Mouse (Mus musculus): ENCODE measurements around the gene Itpr3.

Itpr3 gene

GRCm38 (mm10) chr17:27152976-27153723 lies 96.0 kb downstream of the Itpr3 start:
- DNase-seq: no peak

DNA sequence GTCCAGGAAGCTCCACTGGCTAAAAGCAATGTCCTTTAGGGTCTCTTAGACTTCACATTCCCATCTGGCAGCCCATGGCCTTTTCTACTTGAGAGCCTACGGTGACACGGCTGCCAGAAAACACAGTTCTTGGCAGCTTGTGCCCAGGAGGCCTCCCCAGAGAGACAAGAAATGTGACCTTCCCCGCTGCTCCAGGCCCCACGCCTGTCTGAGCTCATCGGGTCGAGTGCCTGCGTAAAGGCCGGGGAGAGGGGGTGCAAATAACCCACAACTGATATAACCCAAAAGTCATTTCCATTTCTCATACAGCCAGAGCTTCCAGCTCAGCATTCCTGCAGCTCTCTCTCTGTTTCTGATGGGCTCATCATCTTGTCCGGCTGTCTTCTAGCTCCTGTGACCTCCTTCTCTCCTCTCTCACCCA lies 96.7 kb downstream of the Itpr3 start:
- no peak for DNase-seq

GRCm38 (mm10) chr17:27154256-27154655 lies 97.2 kb downstream of the Itpr3 start:
- no peak for DNase-seq

- DNase-seq: no peak
Measured at GRCm38 (mm10) chr17:27154881-27155280, 97.8 kb downstream of the Itpr3 start.

- no peak for DNase-seq
Measured at GRCm38 (mm10) chr17:27155752-27156151, 98.6 kb downstream of the Itpr3 start.

GRCm38 (mm10) chr17:27158439-27158838 lies 101.3 kb downstream of the Itpr3 start:
- no peak for DNase-seq

- DNase-seq: no peak
Measured at GRCm38 (mm10) chr17:27159169-27159568, 102.1 kb downstream of the Itpr3 start.

GRCm38 (mm10) chr17:27160905-27161304 lies 103.8 kb downstream of the Itpr3 start:
- DNase-seq: no peak

- DNase-seq: peak; percentile 42
Measured at GRCm38 (mm10) chr17:27165054-27165773, 108.1 kb downstream of the Itpr3 start.

DNA sequence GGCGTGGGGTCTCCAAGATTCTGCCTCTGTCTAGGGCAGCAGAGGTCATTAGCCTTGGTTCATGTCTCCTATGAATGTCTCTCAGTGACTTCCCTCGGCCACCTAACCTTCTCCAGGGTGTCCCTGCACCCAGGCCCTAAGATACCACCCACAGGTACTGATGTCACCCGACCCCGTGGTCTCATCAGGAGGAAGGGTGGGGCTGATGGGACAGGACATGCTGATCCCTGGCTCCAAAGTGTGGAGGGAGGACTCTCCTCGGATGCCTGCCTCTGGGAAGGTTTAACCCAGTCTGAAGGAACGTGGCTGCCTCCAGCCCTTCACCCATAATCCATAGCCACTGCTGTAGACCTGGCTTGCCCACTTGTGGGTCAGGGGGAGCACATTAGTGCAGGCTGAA lies 109.8 kb downstream of the Itpr3 start:
- no peak for DNase-seq

- DNase-seq: no peak
Measured at GRCm38 (mm10) chr17:27167545-27167944, 110.4 kb downstream of the Itpr3 start, which contains the start of gene Ip6k3. Gene Ip6k3, minus strand, starts transcription at chr17:27167795.

- no peak for DNase-seq
Measured at GRCm38 (mm10) chr17:27168569-27168968, 111.5 kb downstream of the Itpr3 start.

GRCm38 (mm10) chr17:27169952-27170695 lies 113.0 kb downstream of the Itpr3 start:
- DNase-seq: no peak

DNA sequence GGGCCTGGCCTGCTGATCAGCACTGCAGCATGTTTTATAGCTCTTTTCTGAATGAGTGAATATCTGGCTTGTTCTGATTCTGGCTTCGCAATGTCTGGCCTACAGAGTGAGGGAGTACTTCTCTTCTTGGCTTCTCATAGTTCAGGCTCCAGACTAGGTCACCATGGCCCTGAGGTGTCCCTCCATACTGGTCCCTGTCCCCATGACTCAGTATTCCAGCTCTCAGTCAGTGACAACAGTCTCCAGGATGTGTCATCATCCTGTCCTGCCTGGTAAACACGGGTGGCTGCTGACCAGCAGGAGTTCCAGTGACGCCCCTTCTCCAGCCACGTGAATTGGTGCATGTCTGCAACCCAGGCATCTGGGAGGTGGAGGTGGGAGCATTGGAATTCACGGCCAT lies 114.0 kb downstream of the Itpr3 start:
- DNase-seq: no peak

Data from kidney, adult 18-20 months (tissue).